Mouse (Mus musculus) left cerebral cortex, adult 8-10 months (tissue): Measurements from ENCODE around the gene Ireb2. TPM values are rescaled to one million over a fixed set of nuclear protein-coding genes. Genes with fewer than 3 reads are reported as not detected.
"Not testable (repeated sequence)": the region's sequence is repeated elsewhere in the genome, so short reads cannot be mapped to it uniquely, and the experiment has no call there.

Experiments used
- DNase-seq, 2 experiments: peaks; one replicate each; pipeline ENCODE4 v3.0.0; 2022; ENCODE audit warnings: low spot score in 2 of 2
- total RNA-seq, 4 experiments: library from RNA; stranded (reverse); gene quantifications; 2 replicates each; pipeline ENCODE4 v1.2.4; 2022

Ireb2 gene
- total RNA-seq, 4 experiments from 2014 or later: 44.4 to 53.0 (median 48.8) TPM

GRCm38 (mm10) chr9:54897097-54897496 is 33.5 kb downstream of the Ireb2 start:
- DNase-seq: no peak

GRCm38 (mm10) chr9:54909446-54909845 is 45.9 kb downstream of the Ireb2 start:
- DNase-seq: no peak

- DNase-seq: no peak
Observed at GRCm38 (mm10) chr9:54915576-54915975, 52.0 kb downstream of the Ireb2 start.

DNA sequence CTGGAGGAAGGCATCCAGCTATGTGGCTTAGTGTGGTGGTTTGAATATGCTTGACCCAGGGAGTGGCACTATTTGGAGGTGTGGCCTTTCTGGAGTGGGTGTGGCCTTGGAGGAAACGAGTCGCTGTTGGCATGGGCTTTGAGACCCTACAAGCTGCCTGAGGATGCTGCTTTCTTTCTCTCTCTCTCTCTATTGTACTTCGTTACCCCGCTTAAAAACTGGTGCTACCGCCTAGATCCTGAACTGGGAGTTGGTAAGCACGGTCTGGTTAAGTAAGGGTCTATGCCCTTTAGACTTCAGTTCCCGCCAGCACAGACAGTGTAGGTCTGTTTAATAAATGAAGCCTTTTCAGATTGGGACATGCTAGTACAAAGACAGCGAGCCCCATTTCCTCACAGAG is 52.8 kb downstream of the Ireb2 start:
- no peak for DNase-seq

DNA sequence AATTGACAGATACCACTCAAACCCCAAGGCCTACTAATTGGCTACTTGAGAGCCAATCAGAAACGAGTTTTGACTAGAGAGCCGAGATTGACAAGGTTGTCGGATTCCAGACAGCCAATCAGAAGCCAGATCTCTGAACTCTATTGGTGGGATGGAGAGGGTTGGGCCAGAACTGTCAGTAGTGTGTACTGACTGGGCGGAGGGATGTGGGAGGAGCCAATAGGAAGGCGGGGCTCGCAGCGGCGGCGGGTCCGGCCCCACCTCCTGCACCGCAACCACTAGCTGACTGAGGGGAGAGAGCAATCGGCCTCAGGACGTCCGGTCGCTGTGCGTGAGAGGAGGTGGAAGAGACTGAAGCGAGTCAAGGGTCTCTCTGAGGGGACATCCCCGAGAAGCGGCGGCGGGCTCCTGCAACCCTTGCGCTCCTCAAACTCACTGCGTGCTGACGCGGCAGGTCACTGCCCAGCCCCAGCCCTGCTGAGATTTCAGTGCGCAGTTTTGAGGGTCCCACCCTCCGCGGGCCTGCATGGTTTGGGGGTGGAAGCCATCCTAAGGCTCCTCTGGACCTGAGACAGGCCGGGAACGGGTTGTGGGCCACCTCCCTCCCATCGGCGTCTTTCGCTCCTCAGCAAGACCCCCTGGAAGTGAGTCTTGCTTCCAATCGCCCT is 53.6 kb downstream of the Ireb2 start, which contains the start of gene Hykk:
Hykk (plus strand) TSS at position 274 of the 668 bp plus-strand sequence.
- peak; percentile 61 to 94 for DNase-seq

GRCm38 (mm10) chr9:54918191-54918590 is 54.6 kb downstream of the Ireb2 start:
- DNase-seq: no peak

- no peak for DNase-seq
Observed at GRCm38 (mm10) chr9:54918781-54919180, 55.2 kb downstream of the Ireb2 start.

DNA sequence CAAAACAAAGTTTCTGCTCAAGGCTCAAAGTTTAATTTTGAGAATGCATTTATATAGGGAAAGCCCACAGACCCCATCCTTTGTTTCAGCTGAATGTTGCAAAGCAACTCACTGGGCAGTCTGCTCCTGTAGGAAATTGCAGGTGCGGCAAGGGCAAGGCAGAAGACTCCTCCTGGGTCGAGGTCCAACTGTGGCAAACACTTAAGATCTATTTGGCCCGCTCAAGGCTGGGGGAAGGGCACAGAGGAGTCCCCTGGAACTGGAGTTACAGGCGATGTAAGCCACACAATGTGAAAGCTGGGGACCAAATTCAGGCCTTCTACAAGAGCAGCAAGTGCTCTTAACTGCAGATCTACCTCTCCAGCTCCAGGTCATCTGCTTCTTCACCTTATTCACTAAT is 56.4 kb downstream of the Ireb2 start:
- DNase-seq: no peak

DNA sequence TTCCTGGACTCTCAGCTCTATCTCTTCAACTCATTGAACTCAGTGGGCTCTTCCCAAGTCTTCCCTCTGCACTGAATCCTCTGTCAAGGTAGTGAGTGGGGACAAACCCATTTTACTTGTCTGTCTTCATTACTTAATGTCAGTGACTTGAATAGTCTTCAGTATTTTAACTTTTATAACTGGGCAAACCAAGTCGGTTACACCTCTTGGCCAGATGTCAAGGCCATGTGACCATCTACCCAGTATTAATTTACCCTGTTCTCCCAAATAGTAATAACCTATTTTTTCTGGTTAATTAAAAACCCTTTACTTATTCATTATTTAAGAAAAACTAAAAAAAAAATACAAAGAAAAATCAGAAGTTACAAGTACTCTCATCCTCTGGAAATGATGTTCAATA is 67.2 kb downstream of the Ireb2 start:
- DNase-seq: no peak

DNA sequence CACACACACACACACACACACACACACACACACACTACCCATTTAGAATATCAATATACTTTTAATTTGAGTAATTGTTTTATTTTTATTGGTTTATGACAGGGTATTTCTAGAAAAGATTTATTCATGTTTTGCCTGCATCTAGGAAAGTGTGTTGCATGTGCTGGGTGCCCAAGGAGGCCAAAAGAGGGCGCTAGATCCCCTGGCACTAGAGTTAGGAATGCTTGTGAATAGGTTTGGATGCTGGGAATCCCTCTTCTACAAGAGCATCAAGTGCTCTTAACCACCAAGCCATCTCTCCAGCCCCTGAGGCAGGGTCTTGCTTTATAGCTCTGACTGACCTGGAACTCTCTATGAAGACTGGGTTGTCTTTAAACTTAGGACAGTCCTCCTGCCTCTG is 68.2 kb downstream of the Ireb2 start:
- DNase-seq: no peak

DNA sequence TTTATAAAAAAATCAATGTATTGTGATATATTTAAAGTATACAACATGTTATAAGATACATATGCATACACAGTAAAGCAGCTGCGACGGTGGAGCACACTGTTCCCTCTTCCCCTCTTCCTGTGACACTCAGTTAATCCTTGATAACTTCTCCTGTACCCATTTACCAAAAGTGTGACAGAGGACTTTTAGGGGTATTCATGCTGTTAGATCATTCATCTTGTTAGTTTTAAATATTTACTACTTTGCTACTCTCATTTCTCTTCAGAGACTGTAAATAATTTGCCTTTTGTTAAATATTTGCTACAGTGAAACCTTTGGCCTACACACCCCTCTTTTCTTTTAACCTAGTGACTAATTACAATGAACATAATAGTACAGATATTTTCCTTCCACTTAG is 68.8 kb downstream of the Ireb2 start:
- DNase-seq: no peak

DNA sequence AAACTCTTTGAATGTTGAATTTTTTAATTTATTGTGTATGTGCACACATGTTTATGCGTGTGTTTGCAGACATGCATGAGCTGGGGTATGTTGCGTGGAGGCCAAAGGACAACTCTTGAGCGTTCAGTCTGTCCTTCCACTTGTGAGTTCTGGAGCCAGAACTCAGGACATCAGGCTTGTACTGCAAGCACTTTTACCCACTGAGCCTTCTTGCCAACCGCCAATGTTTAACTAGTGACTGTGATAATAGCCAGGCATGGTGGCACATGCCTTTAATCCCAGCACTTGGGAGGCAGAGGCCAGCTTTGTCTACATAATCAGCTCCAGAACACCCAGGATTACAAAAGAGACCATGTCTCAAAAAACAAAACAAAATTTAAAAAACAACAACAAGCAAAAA is 78.5 kb downstream of the Ireb2 start:
- no peak for DNase-seq

GRCm38 (mm10) chr9:54944467-54944866 is 80.9 kb downstream of the Ireb2 start:
- DNase-seq: no peak

DNA sequence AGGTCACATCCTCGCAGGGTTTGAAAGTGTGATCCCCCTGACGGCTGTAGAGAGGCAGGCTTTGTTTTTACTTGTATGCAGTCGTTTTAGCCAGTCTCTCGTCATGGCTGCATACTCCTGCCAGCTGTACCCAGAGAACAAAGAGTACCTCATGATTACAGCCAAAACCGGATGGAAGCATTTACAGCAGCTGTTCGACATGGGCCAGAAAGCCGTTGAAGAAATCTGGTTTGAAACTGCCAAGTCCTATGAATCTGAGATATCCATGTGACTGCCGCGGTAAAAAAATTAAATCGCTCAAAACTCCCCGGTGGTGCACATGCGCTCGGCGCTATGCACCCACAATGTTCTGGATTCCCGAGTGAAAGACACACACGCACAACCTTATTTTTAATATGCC is 82.7 kb downstream of the Ireb2 start:
- no peak for DNase-seq

GRCm38 (mm10) chr9:54949465-54949864 is 85.9 kb downstream of the Ireb2 start:
- no peak for DNase-seq

- DNase-seq: not testable (repeated sequence)
Observed at GRCm38 (mm10) chr9:54950162-54950561, 86.6 kb downstream of the Ireb2 start.

DNA sequence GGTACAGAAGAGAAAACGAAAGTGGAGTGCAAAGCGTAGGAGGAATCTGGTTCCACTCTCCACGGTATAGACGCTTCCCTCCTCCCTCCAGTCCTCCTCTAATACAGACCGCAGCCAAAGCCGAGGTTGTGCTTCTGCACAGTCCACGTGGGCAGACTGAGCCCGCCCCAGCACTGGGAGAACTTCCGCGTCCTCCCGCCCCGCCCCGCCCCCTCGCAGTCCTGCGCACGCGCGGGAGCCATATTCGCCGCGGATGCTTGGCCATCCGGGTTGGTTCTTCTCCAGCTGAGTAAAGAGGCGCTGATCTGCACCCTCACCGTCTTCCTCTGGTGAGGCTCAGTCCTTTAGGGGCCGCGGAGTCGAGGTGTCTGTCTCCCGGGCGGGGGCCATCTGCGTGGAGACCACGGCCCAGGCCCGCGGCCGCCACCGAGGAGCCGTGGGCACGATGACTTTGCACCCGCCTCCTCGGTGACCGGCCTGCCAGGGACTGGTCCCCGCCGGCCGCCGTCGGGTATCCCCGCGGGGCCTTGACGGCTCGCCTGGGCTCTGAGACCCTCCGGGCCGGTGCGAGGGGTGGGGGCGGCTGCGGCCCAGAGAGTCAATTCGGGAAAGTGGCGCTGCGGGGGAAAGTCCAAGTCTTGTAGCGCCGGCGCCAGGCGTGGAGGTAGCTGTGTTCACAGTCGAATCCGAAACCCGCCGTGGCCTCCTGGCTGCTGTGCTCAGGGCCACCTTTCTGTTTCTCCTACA is 87.2 kb downstream of the Ireb2 start, which contains the start of the genes Psma4 and AY074887:
Psma4 (plus strand) TSS at position 216 of the 747 bp plus-strand sequence.
AY074887 (minus strand) TSS at position 424 of the 747 bp plus-strand sequence.
- peak; percentile 76 to 82 for DNase-seq

GRCm38 (mm10) chr9:54961059-54961458 is 97.5 kb downstream of the Ireb2 start:
- no peak for DNase-seq

Other genes starting within 250 kb of the Ireb2 start
- gene Acsbg1, start 201.9 kb upstream of the Ireb2 start, total RNA-seq: 100 to 1,000 TPM; 111 to 132 (median 117) TPM
- gene Dnaja4, start 164.9 kb upstream of the Ireb2 start, total RNA-seq: 10 to 100 TPM; 34.6 to 42.9 (median 38.1) TPM
- 10 to 100 TPM; 52.9 to 61.1 (median 53.4) TPM for gene Wdr61, start 129.3 kb upstream of the Ireb2 start, total RNA-seq
- 1 to 10 TPM; 3.4 to 8.4 (median 6.4) TPM for gene Crabp1, start 99.0 kb upstream of the Ireb2 start, total RNA-seq
- gene Hykk, start 53.5 kb downstream of the Ireb2 start, total RNA-seq: 1 to 10 TPM; 2.2 to 2.7 (median 2.6) TPM
- gene Psma4, start 87.0 kb downstream of the Ireb2 start, total RNA-seq: 100 to 1,000 TPM; 110 to 125 (median 115) TPM
- not detected for gene AY074887, start 87.2 kb downstream of the Ireb2 start, total RNA-seq
- gene Chrna5, start 117.1 kb downstream of the Ireb2 start, total RNA-seq: 1 to 10 TPM; 3.7 to 5.8 (median 5.1) TPM
- gene Chrna3, start 162.8 kb downstream of the Ireb2 start, total RNA-seq: 1 to 10 TPM in 1 of 4 experiments, under 1 TPM in 3; 0.57 to 1.1 (median 0.71) TPM
- gene Chrnb4, start 185.0 kb downstream of the Ireb2 start, total RNA-seq: under 1 TPM; 0.14 to 0.44 (median 0.19) TPM